Mouse (Mus musculus): ENCODE results near the gene Zfp592. TPM values are rescaled to one million over a fixed set of nuclear protein-coding genes. Genes with fewer than 3 reads are reported as not detected.

Gene Zfp592
- total and polyA plus RNA-seq, 3 experiments = 11.0 to 17.1 (median 16.1) TPM

DNA sequence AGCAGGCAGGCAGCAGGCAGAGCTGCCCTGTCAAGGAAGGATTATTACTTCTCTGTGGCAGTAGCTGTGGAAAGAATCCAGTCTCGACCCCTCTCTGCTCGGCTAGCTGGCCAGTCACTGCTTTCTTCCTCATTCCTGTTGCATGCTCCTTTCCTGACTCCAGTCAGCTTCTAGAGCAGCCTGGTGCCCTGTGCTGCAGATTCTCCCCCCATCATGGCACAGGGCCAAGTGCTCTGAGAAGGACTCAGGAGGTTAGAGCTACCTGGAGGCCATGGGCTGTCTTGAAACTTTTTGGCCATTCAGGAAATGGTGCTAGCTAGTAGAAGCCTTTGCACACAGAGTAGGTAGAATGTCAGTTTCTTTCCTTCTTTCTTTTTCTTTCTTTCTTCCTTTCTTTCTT, 46.2 kb downstream of the Zfp592 start:
- Histone ChIP-seq H3K9ac (ENCODE audit: low read depth, low read length) (no peak overlapping the region), H3K4me1 (ENCODE audit: control insufficient read depth, insufficient read depth, low read length) (no peaks in the 10 kb centered on the region), H3K27ac (no peak overlapping the region), H3K79me2 (replicated peaks; ENCODE audit: control insufficient read depth, insufficient read depth, low read length) (no peaks in the 10 kb centered on the region), H3K27me3 (ENCODE audit: control insufficient read depth, insufficient read depth, low read length) (no peaks in the 10 kb centered on the region), H3K4me3 (no peak overlapping the region), H3K36me3 (ENCODE audit: control insufficient read depth, insufficient read depth, low read length) (no peaks in the 10 kb centered on the region; the same call in 1 of the 2 replicates)
- no peak for DNase-seq
- no peak for TF ChIP-seq POLR2A (IDR thresholded peaks at IDR 0.05; ENCODE audit: insufficient read depth, low read depth, low read length)
- no peak for TF ChIP-seq EP300 (IDR thresholded peaks at IDR 0.05; ENCODE audit: insufficient read depth, low read depth, low read length)
- no peak for TF ChIP-seq CTCF (IDR thresholded peaks at IDR 0.05)
- intact Hi-C loops (cut with DNase I) = loop anchor here (10.0 kb wide), 1 partner anchor 315 kb away; no protein-coding TSS in a partner anchor
- 57% methylated on average over 2 of the region's 2 CpGs for WGBS

DNA sequence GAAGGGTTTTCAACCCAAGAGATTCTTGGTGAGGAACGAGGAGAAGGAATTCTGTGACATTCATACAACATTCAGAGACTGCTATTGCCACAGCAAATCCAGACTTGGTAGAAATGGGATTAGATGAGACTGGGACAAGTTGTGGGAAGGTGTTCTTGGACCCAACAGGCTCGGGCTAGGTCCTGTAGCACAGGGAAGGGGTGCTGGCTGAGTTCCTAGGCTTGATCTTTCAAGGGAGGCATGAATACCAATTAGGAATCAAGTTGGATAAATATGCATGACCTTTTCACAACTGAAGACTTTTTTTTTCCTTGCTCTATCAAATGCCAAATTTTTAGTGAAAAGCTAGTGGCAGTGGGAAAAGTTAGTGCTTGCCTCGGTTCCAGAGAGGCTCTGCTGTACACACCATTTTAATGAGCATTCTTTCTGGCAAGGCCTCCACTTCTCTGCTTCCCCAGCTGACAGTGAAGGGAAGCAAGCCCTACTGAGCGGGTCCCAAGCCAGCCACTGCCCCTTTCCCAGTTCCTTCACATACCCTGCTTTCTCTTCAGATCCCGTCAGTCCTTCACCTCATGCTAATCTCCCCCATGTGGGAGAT, 49.6 kb downstream of the Zfp592 start:
- Histone ChIP-seq H3K27ac (no peak overlapping the region), H3K79me2 (replicated peaks; ENCODE audit: control insufficient read depth, insufficient read depth, low read length) (no peaks in the 10 kb centered on the region), H3K4me1 (ENCODE audit: control insufficient read depth, insufficient read depth, low read length) (no peaks in the 10 kb centered on the region), H3K27me3 (ENCODE audit: control insufficient read depth, insufficient read depth, low read length) (no peaks in the 10 kb centered on the region), H3K9ac (ENCODE audit: low read depth, low read length) (no peak overlapping the region), H3K36me3 (ENCODE audit: control insufficient read depth, insufficient read depth, low read length) (no peaks in the 10 kb centered on the region; the same call in 1 of the 2 replicates), H3K4me3 (no peak overlapping the region)
- intact Hi-C loops (cut with DNase I) = no loop called here
- no peak for TF ChIP-seq CTCF (IDR thresholded peaks at IDR 0.05)
- 82% methylated on average over 5 of the region's 5 CpGs for WGBS
- DNase-seq = no peak

DNA sequence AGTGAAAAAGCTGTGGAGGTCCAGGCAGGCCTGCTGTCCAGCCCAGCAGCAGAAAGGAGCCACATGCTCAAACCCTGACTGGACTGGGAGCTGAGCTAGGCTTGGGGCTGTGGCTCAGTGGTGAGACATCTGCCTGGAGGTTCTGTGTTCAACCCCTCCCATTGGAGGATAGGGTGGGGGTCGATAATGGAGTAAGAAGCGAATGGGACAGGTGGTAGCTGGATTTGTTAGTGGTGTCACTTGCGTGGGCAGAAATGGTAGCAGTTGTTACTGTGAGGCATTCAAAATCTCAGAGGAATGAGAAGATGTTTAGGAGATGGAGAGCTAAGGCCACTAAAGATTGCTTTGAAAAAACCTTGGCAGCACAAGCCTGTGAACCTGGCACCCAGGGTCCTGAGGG, 54.4 kb downstream of the Zfp592 start:
- WGBS = 84% methylated on average over 3 of the region's 3 CpGs
- no peak overlapping the region for H3K4me3 ChIP-seq
- TF ChIP-seq POLR2A (IDR thresholded peaks at IDR 0.05; ENCODE audit: insufficient read depth, low read depth, low read length) = no peak
- no peak overlapping the region for H3K27ac ChIP-seq
- H3K9ac ChIP-seq (ENCODE audit: low read depth, low read length) = no peak overlapping the region
- no peaks in the 10 kb centered on the region for H3K27me3 ChIP-seq (ENCODE audit: control insufficient read depth, insufficient read depth, low read length)
- no peak for DNase-seq
- intact Hi-C loops (cut with DNase I) = no loop called here
- H3K4me1 ChIP-seq (ENCODE audit: control insufficient read depth, insufficient read depth, low read length) = peaks cover 1% of the 10 kb centered on the region; the same call in 1 of the 2 replicates
- H3K79me2 ChIP-seq (replicated peaks; ENCODE audit: control insufficient read depth, insufficient read depth, low read length) = no peaks in the 10 kb centered on the region
- no peaks in the 10 kb centered on the region; the same call in 1 of the 2 replicates for H3K36me3 ChIP-seq (ENCODE audit: control insufficient read depth, insufficient read depth, low read length)

DNA sequence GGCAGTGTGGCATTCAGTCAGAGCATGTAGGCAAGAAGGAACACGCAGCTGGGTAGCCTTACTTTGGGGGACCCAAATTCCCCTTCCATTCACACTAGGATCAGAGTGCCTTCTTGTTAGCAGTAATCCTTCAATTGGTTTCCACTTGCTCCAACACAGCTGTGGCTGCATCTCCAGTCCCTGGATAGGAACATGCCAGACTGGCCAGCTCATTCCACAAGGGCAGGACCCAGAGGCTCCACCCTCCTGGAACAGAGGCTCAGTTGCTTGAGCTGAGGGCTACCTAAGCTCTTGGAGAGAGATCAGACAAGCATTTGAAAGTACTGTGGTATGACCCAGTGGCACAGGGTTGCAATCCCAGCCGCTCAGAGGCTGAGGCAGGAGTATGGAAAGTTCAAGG, 55.0 kb downstream of the Zfp592 start:
- H3K4me1 ChIP-seq (ENCODE audit: control insufficient read depth, insufficient read depth, low read length) = peaks cover 1% of the 10 kb centered on the region; the same call in 1 of the 2 replicates
- DNase-seq = peak in 1 of 2 experiments; percentile 48
- no peak overlapping the region for H3K4me3 ChIP-seq
- H3K79me2 ChIP-seq (replicated peaks; ENCODE audit: control insufficient read depth, insufficient read depth, low read length) = no peaks in the 10 kb centered on the region
- no peak for TF ChIP-seq CTCF (IDR thresholded peaks at IDR 0.05)
- TF ChIP-seq POLR2A (IDR thresholded peaks at IDR 0.05; ENCODE audit: insufficient read depth, low read depth, low read length) = no peak
- no peak for TF ChIP-seq EP300 (IDR thresholded peaks at IDR 0.05; ENCODE audit: insufficient read depth, low read depth, low read length)
- 74% methylated on average over 2 of the region's 2 CpGs for WGBS
- H3K27ac ChIP-seq = no peak overlapping the region
- no peaks in the 10 kb centered on the region for H3K27me3 ChIP-seq (ENCODE audit: control insufficient read depth, insufficient read depth, low read length)
- intact Hi-C loops (cut with DNase I) = no loop called here
- no peak overlapping the region for H3K9ac ChIP-seq (ENCODE audit: low read depth, low read length)
- H3K36me3 ChIP-seq (ENCODE audit: control insufficient read depth, insufficient read depth, low read length) = no peaks in the 10 kb centered on the region; the same call in 1 of the 2 replicates

DNA sequence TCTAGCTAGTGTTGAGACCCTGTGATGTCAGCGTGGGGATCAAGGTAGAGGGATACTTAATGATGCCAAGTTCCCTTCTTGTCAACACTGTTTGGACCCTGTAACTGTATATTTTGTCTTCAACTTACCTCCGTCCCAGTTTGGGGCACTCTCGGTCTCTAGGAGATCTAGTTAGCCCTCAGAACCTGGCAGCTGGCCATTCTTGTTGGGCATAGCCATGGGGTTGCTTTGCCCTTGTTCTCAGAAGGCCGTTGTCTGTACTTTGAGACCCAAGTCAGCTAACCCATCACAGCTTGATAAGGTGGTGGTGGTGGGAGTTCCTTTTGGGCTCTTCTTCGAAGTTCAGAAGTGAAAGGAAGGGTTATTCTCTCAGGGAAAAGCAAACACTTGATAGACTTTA, 56.5 kb downstream of the Zfp592 start:
- no peak for TF ChIP-seq EP300 (IDR thresholded peaks at IDR 0.05; ENCODE audit: insufficient read depth, low read depth, low read length)
- no peak for TF ChIP-seq POLR2A (IDR thresholded peaks at IDR 0.05; ENCODE audit: insufficient read depth, low read depth, low read length)
- TF ChIP-seq CTCF (IDR thresholded peaks at IDR 0.05) = no peak
- H3K79me2 ChIP-seq (replicated peaks; ENCODE audit: control insufficient read depth, insufficient read depth, low read length) = no peaks in the 10 kb centered on the region
- WGBS = 69% methylated on average over 5 of the region's 5 CpGs
- DNase-seq = no peak
- no peak overlapping the region for H3K4me3 ChIP-seq
- H3K36me3 ChIP-seq (ENCODE audit: control insufficient read depth, insufficient read depth, low read length) = no peaks in the 10 kb centered on the region
- intact Hi-C loops (cut with DNase I) = loop anchor here (10.0 kb wide), 1 partner anchor 165 kb away; no protein-coding TSS in a partner anchor
- H3K27ac ChIP-seq = no peak overlapping the region
- no peak overlapping the region for H3K9ac ChIP-seq (ENCODE audit: low read depth, low read length)
- H3K4me1 ChIP-seq (ENCODE audit: control insufficient read depth, insufficient read depth, low read length) = peaks cover 1% of the 10 kb centered on the region; the same call in 1 of the 2 replicates
- no peaks in the 10 kb centered on the region for H3K27me3 ChIP-seq (ENCODE audit: control insufficient read depth, insufficient read depth, low read length)

DNA sequence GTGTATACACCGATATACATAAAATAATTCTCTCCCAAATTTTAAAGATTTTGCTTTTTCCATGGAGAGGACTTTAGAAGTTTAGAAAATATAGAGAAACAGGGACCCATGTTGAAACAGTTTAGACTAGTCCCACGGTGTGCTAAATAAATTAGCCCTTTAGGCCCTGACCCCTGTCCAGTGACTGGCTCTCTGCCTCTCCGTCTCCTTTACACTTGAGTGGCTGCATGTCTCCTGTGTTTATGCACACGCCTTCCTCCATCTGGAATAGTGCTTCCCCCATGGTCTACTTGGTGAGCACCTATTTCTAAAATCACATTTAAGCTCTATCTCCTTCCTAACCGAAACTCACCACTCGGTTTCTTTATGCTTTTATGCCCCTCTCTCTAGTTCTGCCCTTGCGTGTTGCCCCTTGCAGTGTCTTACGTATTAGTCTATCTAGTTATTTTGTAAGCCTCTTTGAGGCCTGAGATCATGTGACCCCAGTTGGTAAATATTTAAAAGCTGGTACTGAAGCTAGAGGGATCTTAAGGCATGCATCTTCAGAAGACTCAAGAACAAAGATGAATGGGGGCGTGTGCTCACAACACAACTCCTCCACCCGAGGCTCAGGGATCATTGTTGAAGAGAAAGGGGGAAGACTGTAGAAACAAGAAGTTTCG, 62.4 kb downstream of the Zfp592 start:
- 85% methylated on average over 11 of the region's 11 CpGs for WGBS
- DNase-seq = no peak
- intact Hi-C loops (cut with DNase I) = loop anchor here (10.0 kb wide), 1 partner anchor 171 kb away; no protein-coding TSS in a partner anchor
- TF ChIP-seq CTCF (IDR thresholded peaks at IDR 0.05) (no peak), POLR2A (IDR thresholded peaks at IDR 0.05; ENCODE audit: insufficient read depth, low read depth, low read length) (no peak), EP300 (IDR thresholded peaks at IDR 0.05; ENCODE audit: insufficient read depth, low read depth, low read length) (no peak)
- Histone ChIP-seq H3K9ac (ENCODE audit: low read depth, low read length) (no peak overlapping the region), H3K27me3 (ENCODE audit: control insufficient read depth, insufficient read depth, low read length) (no peaks in the 10 kb centered on the region), H3K36me3 (ENCODE audit: control insufficient read depth, insufficient read depth, low read length) (no peaks in the 10 kb centered on the region), H3K79me2 (replicated peaks; ENCODE audit: control insufficient read depth, insufficient read depth, low read length) (no peaks in the 10 kb centered on the region), H3K27ac (no peak overlapping the region), H3K4me3 (no peak overlapping the region), H3K4me1 (ENCODE audit: control insufficient read depth, insufficient read depth, low read length) (peaks cover 6% of the 10 kb centered on the region)

All from heart, adult 2 months (tissue).